Mouse (Mus musculus): Measurements from ENCODE around the gene Clec4g. TPM values are rescaled to one million over a fixed set of nuclear protein-coding genes. Genes with fewer than 3 reads are reported as not detected.

Gene Clec4g
- polyA plus RNA-seq, 1 experiment from 2014 or later: 10.3 TPM

Other genes with a start within 250 kb of the Clec4g start
- gene Tex45, start 249.8 kb downstream of the Clec4g start, polyA plus RNA-seq (2015; fragmentation: Nextera tagmentation; extraction: Ambion mirVana): not detected in 2 replicates
- gene Zfp358, start 227.5 kb downstream of the Clec4g start, polyA plus RNA-seq (2015; fragmentation: Nextera tagmentation; extraction: Ambion mirVana): 4.3 and 5.4 TPM in 2 replicates
- gene Mcoln1, start 220.2 kb downstream of the Clec4g start, polyA plus RNA-seq (2015; fragmentation: Nextera tagmentation; extraction: Ambion mirVana): 19.2 and 21.1 TPM in 2 replicates
- 10.9 and 11.3 TPM in 2 replicates for gene Pnpla6, start 205.3 kb downstream of the Clec4g start, polyA plus RNA-seq (2015; fragmentation: Nextera tagmentation; extraction: Ambion mirVana)
- gene C330021F23Rik, start 152.7 kb downstream of the Clec4g start, polyA plus RNA-seq (2015; fragmentation: Nextera tagmentation; extraction: Ambion mirVana): 3.1 and 4.8 TPM in 2 replicates
- gene Camsap3, start 133.4 kb downstream of the Clec4g start, polyA plus RNA-seq (2015; fragmentation: Nextera tagmentation; extraction: Ambion mirVana): 1.4 and 2.6 TPM in 2 replicates
- gene Xab2, start 99.3 kb downstream of the Clec4g start, polyA plus RNA-seq (2015; fragmentation: Nextera tagmentation; extraction: Ambion mirVana): 25.4 and 25.7 TPM in 2 replicates
- gene Pet100, start 99.1 kb downstream of the Clec4g start, polyA plus RNA-seq (2015; fragmentation: Nextera tagmentation; extraction: Ambion mirVana): 76.2 and 80.9 TPM in 2 replicates
- 0.07 TPM in 1 of 2 replicates, not detected in the other for gene Pcp2, start 95.1 kb downstream of the Clec4g start, polyA plus RNA-seq (2015; fragmentation: Nextera tagmentation; extraction: Ambion mirVana)
- gene Stxbp2, start 89.7 kb downstream of the Clec4g start, polyA plus RNA-seq (2015; fragmentation: Nextera tagmentation; extraction: Ambion mirVana): 48.6 and 50.9 TPM in 2 replicates
- 0.11 TPM in 1 of 2 replicates, not detected in the other for gene Retn, start 64.9 kb downstream of the Clec4g start, polyA plus RNA-seq (2015; fragmentation: Nextera tagmentation; extraction: Ambion mirVana)
- gene Mcemp1, start 54.9 kb downstream of the Clec4g start, polyA plus RNA-seq (2015; fragmentation: Nextera tagmentation; extraction: Ambion mirVana): 7.7 and 8.2 TPM in 2 replicates
- gene Fcor, start 48.3 kb downstream of the Clec4g start, polyA plus RNA-seq (2015; fragmentation: Nextera tagmentation; extraction: Ambion mirVana): 3.9 and 4.0 TPM in 2 replicates
- gene Trappc5, start 44.4 kb downstream of the Clec4g start, polyA plus RNA-seq (2015; fragmentation: Nextera tagmentation; extraction: Ambion mirVana): 12.9 and 13.0 TPM in 2 replicates
- not detected in 2 replicates for gene Fcer2a, start 26.5 kb downstream of the Clec4g start, polyA plus RNA-seq (2015; fragmentation: Nextera tagmentation; extraction: Ambion mirVana)
- gene Cd209a, start 28.3 kb upstream of the Clec4g start, polyA plus RNA-seq (2015; fragmentation: Nextera tagmentation; extraction: Ambion mirVana): 0.07 and 0.24 TPM in 2 replicates
- gene Cd209e, start 133.7 kb upstream of the Clec4g start, polyA plus RNA-seq (2015; fragmentation: Nextera tagmentation; extraction: Ambion mirVana): not detected in 2 replicates
- gene Cd209d, start 157.9 kb upstream of the Clec4g start, polyA plus RNA-seq (2015; fragmentation: Nextera tagmentation; extraction: Ambion mirVana): not detected in 2 replicates
- 0.06 TPM in 1 of 2 replicates, not detected in the other for gene Cd209b, start 206.2 kb upstream of the Clec4g start, polyA plus RNA-seq (2015; fragmentation: Nextera tagmentation; extraction: Ambion mirVana)
- 0.06 TPM in 1 of 2 replicates, not detected in the other for gene Cd209c, start 234.1 kb upstream of the Clec4g start, polyA plus RNA-seq (2015; fragmentation: Nextera tagmentation; extraction: Ambion mirVana)